Mouse (Mus musculus) olfactory bulb, adult 2 months (tissue): ENCODE measurements around the gene Vmn1r207-ps. TPM values are rescaled to one million over a fixed set of nuclear protein-coding genes. Genes with fewer than 3 reads are reported as not detected.
"Not testable (repeated sequence)": the region's sequence is repeated elsewhere in the genome, so short reads cannot be mapped to it uniquely, and the experiment has no call there.

Source experiments
- H3K27ac ChIP-seq: fragments of 200-500 bp; 2 replicates; pipeline ENCODE4 v1.5.1; 2012; ENCODE audit warnings: low read depth, low read length; ENCODE audit not compliant: insufficient read depth
- H3K4me1 ChIP-seq: fragments of 200-500 bp; 2 replicates; pipeline ENCODE4 v1.6.1; 2012; ENCODE audit warnings: low read length; ENCODE audit not compliant: control insufficient read depth, insufficient read depth
- H3K4me3 ChIP-seq: fragments of 200-500 bp; 2 replicates; pipeline ENCODE4 v1.5.1; 2012; ENCODE audit warnings: mild to moderate bottlenecking, low read depth, low read length, moderate library complexity; ENCODE audit not compliant: insufficient read depth
- CTCF ChIP-seq: fragments of 200-500 bp; IDR thresholded peaks from 2 replicates; pipeline ENCODE4 v1.5.1; 2012; ENCODE audit warnings: low read depth, mild to moderate bottlenecking, low read length, moderate library complexity; ENCODE audit not compliant: insufficient read depth
- POLR2A ChIP-seq: fragments of 200-500 bp; IDR thresholded peaks from 2 replicates; pipeline ENCODE4 v1.6.1; 2012; ENCODE audit warnings: mild to moderate bottlenecking, low read depth, low read length, moderate library complexity; ENCODE audit not compliant: insufficient read depth
- WGBS: fragments of 180-500 bp; shearing (Covaris S2); methylation state at CpG from one replicate; pipeline ENCODE4 v1.1.7; 2018; 5-methylcytosine and 5-hydroxymethylcytosine counted together
- polyA plus RNA-seq: library from polyadenylated mRNA; stranded (reverse); fragments of >200 nt; gene quantifications from 2 replicates; pipeline ENCODE4 v1.2.4, GENCODE M21; 2012; ENCODE audit warnings: low replicate concordance; ENCODE audit not compliant: missing spikeins, insufficient read depth, insufficient read length

Gene Vmn1r207-ps
- not detected in 2 replicates for polyA plus RNA-seq

GRCm38 (mm10) chr13:22729529-22729928 is at the start of gene Vmn1r207-ps:
Gene Vmn1r207-ps, minus strand, starts transcription at chr13:22729629.
- not testable (repeated sequence) for H3K4me1 ChIP-seq, H3K4me3 ChIP-seq, H3K27ac ChIP-seq

GRCm38 (mm10) chr13:22777300-22777699 is 47.9 kb upstream of the Vmn1r207-ps start, which contains the start of gene Vmn1r208:
Gene Vmn1r208, minus strand, starts transcription at chr13:22777400.
- H3K4me3 ChIP-seq, H3K27ac ChIP-seq, H3K4me1 ChIP-seq: not testable (repeated sequence)
- WGBS = no CpG with 5 or more reads among the region's 7 CpGs

GRCm38 (mm10) chr13:22771592-22771991 is 42.2 kb upstream of the Vmn1r207-ps start:
- H3K4me1 ChIP-seq, H3K4me3 ChIP-seq, H3K27ac ChIP-seq: not testable (repeated sequence)
- 88% methylated on average over 2 of the region's 2 CpGs for WGBS

GRCm38 (mm10) chr13:22747524-22747923 is 18.1 kb upstream of the Vmn1r207-ps start:
- TF ChIP-seq CTCF (no peak), POLR2A (no peak)
- Histone ChIP-seq H3K27ac (no peak overlapping the region), H3K4me1 (no peaks in the 10 kb centered on the region), H3K4me3 (no peak overlapping the region)

GRCm38 (mm10) chr13:22706947-22707346 is 22.5 kb downstream of the Vmn1r207-ps start:
- not testable (repeated sequence) for H3K27ac ChIP-seq, H3K4me1 ChIP-seq, H3K4me3 ChIP-seq

- H3K27ac ChIP-seq, H3K4me3 ChIP-seq, H3K4me1 ChIP-seq: not testable (repeated sequence)
- WGBS = 28% methylated on average over 2 of the region's 2 CpGs
Measured at GRCm38 (mm10) chr13:22702951-22703350, 26.5 kb downstream of the Vmn1r207-ps start.

Other genes with a start within 250 kb of the Vmn1r207-ps start
- not detected in 2 replicates for gene Vmn1r202, start 224.2 kb downstream of the Vmn1r207-ps start, polyA plus RNA-seq
- gene Vmn1r203, start 211.5 kb downstream of the Vmn1r207-ps start, polyA plus RNA-seq = not detected in 2 replicates
- gene Vmn1r204, start 176.4 kb downstream of the Vmn1r207-ps start, polyA plus RNA-seq = not detected in 2 replicates
- gene Vmn1r205, start 136.6 kb downstream of the Vmn1r207-ps start, polyA plus RNA-seq = not detected in 2 replicates
- gene Vmn1r206, start 105.4 kb downstream of the Vmn1r207-ps start, polyA plus RNA-seq = not detected in 2 replicates
- not detected in 2 replicates for gene Vmn1r208, start 47.8 kb upstream of the Vmn1r207-ps start, polyA plus RNA-seq
- not detected in 2 replicates for gene Vmn1r209, start 80.1 kb upstream of the Vmn1r207-ps start, polyA plus RNA-seq
- not detected in 2 replicates for gene Vmn1r210, start 101.7 kb upstream of the Vmn1r207-ps start, polyA plus RNA-seq
- not detected in 2 replicates for gene Vmn1r211, start 127.9 kb upstream of the Vmn1r207-ps start, polyA plus RNA-seq
- not detected in 2 replicates for gene Vmn1r212, start 154.6 kb upstream of the Vmn1r207-ps start, polyA plus RNA-seq